Mouse (Mus musculus): ENCODE results near the gene Kctd21. TPM values are rescaled to one million over a fixed set of nuclear protein-coding genes. Genes with fewer than 3 reads are reported as not detected.

The Kctd21 gene
- polyA plus RNA-seq (2015; fragmentation: Nextera tagmentation; extraction: Ambion mirVana) = 3.8 and 4.1 TPM in 2 replicates

DNA sequence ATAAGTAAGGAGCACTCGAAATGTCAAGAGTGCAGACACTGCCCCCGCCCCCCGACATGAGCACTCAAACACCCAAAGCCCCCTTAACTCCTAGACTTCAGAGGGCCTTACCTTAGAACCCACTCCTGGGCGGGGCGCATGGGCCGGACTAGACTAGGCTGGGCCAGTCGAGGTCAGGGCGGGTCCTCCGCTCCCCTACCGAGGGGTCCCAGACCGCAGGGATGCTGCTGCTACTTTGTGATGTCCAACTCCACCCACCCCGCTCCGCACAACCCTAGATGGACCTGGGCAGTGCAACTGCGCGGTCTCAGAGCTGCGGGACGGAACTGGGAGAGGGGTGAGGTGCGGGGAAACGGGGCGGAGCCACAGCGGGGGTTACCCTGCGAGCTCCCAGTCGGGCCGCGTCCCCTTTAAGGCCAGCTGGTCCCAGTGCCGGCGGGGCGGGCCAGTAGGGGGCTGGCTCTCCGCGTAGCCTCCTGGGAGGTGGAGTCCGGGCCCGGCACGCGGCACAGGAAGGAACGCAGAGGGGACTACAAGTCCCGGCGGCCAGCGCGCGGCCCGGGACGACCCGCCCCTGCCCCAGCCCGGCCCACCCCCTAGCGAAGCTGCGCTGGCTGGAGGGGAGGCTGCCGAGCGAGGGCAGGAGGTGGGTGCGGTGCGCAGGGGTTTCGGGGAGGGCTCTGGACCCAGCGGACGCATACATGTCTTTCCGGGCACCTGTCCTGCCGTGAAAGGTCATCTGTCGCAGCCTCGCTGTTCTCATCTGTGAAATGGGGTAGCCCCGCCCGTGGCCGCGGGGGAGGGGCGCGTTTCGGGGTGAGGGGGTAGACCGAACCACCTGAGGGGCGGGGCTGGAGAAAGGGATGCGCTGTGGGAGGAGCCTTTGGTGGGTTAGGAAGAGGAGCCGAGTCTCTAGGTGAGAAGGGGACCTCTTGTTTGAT lies at the start of gene Kctd21, which contains the start of gene Usp35:
TSS of gene Kctd21 (plus strand) at position 602 of the 941 bp plus-strand sequence.
TSS of gene Usp35 (minus strand) at position 295 of the 941 bp plus-strand sequence.
- H3K9ac ChIP-seq (ENCODE audit: low read length) = peak within 1 kb of the TSS; percentile 86
- H3K9me3 ChIP-seq (replicated peaks; ENCODE audit: control insufficient read depth, low read length) = no peaks in the 10 kb centered on the region
- H3K27ac ChIP-seq (ENCODE audit: low read length) = 0 out of 2 replicates have a peak within 1 kb of the TSS, but pooled peaks have one; percentile 4
- peak within 1 kb of the TSS; percentile 89 for H3K4me3 ChIP-seq (ENCODE audit: low read length)
- H3K4me1 ChIP-seq (ENCODE audit: control insufficient read depth, insufficient read depth, low read length) = peaks cover 8% of the 10 kb centered on the region
- under 1% methylated on average over 65 of the region's 68 CpGs for WGBS
- peak within 1 kb of the TSS; percentile 91 for H3K4me2 ChIP-seq (ENCODE audit: low read depth, low read length)
- peak; percentile 99 for ATAC-seq (replicated peaks; ENCODE audit: extremely low read depth, insufficient read depth, low FRiP score)
- H3K36me3 ChIP-seq (ENCODE audit: control insufficient read depth, insufficient read depth) = no peaks in the 10 kb centered on the region
- peaks cover 2% of the 10 kb centered on the region; the same call in 1 of the 2 replicates for H3K27me3 ChIP-seq (ENCODE audit: control insufficient read depth, insufficient read depth, low read length)

- H3K27ac ChIP-seq (ENCODE audit: low read length) = no peak overlapping the region
- H3K27me3 ChIP-seq (ENCODE audit: control insufficient read depth, insufficient read depth, low read length) = no peaks in the 10 kb centered on the region
- H3K4me2 ChIP-seq (ENCODE audit: low read depth, low read length) = no peak overlapping the region
- 45% methylated on average over 2 of the region's 2 CpGs for WGBS
- no peaks in the 10 kb centered on the region for H3K9me3 ChIP-seq (replicated peaks; ENCODE audit: control insufficient read depth, low read length)
- no peak overlapping the region for H3K9ac ChIP-seq (ENCODE audit: low read length)
- H3K36me3 ChIP-seq (ENCODE audit: control insufficient read depth, insufficient read depth) = no peaks in the 10 kb centered on the region; the same call in 1 of the 2 replicates
- ATAC-seq (replicated peaks; ENCODE audit: extremely low read depth, insufficient read depth, low FRiP score) = no peak
- no peaks in the 10 kb centered on the region for H3K4me1 ChIP-seq (ENCODE audit: control insufficient read depth, insufficient read depth, low read length)
- H3K4me3 ChIP-seq (ENCODE audit: low read length) = no peak overlapping the region
These were observed 35.1 kb upstream of the Kctd21 start for GRCm38 (mm10) chr7:97296986-97297385.

DNA sequence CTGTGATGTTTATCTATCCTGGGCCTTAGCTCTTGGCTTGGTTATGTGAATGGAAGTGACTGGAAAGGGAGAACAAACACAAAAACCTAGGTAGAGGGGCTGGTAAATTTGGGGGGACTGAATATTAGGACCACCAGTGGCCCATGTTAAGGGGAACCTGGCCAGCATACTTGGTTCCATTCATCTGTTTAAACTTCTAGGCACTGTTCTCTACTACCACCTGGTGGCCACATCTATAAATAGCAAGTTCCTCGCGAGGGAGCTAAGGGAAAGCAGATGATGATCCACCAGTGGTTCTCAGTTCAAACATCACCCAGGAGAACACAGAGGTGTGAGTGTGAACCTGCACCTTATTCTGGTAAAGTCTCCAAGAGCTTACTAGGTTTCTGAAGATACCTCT lies 34.7 kb upstream of the Kctd21 start:
- 3% methylated on average over 2 of the region's 2 CpGs for WGBS
- Histone ChIP-seq H3K4me1 (ENCODE audit: control insufficient read depth, insufficient read depth, low read length) (no peaks in the 10 kb centered on the region), H3K36me3 (ENCODE audit: control insufficient read depth, insufficient read depth) (peaks cover 3% of the 10 kb centered on the region; the same call in 1 of the 2 replicates), H3K27ac (ENCODE audit: low read length) (no peak overlapping the region), H3K9ac (ENCODE audit: low read length) (no peak overlapping the region), H3K27me3 (ENCODE audit: control insufficient read depth, insufficient read depth, low read length) (no peaks in the 10 kb centered on the region), H3K9me3 (replicated peaks; ENCODE audit: control insufficient read depth, low read length) (no peaks in the 10 kb centered on the region), H3K4me2 (ENCODE audit: low read depth, low read length) (no peak overlapping the region), H3K4me3 (ENCODE audit: low read length) (no peak overlapping the region)
- no peak for ATAC-seq (replicated peaks; ENCODE audit: extremely low read depth, insufficient read depth, low FRiP score)

GRCm38 (mm10) chr7:97298279-97298678 lies 33.8 kb upstream of the Kctd21 start:
- no peaks in the 10 kb centered on the region for H3K9me3 ChIP-seq (replicated peaks; ENCODE audit: control insufficient read depth, low read length)
- H3K4me2 ChIP-seq (ENCODE audit: low read depth, low read length) = no peak overlapping the region
- no peak overlapping the region for H3K27ac ChIP-seq (ENCODE audit: low read length)
- no peak overlapping the region for H3K9ac ChIP-seq (ENCODE audit: low read length)
- ATAC-seq (replicated peaks; ENCODE audit: extremely low read depth, insufficient read depth, low FRiP score) = no peak
- H3K4me3 ChIP-seq (ENCODE audit: low read length) = no peak overlapping the region
- no peaks in the 10 kb centered on the region for H3K4me1 ChIP-seq (ENCODE audit: control insufficient read depth, insufficient read depth, low read length)
- H3K36me3 ChIP-seq (ENCODE audit: control insufficient read depth, insufficient read depth) = peaks cover 3% of the 10 kb centered on the region; the same call in 1 of the 2 replicates
- 94% methylated on average over 2 of the region's 2 CpGs for WGBS
- H3K27me3 ChIP-seq (ENCODE audit: control insufficient read depth, insufficient read depth, low read length) = no peaks in the 10 kb centered on the region

DNA sequence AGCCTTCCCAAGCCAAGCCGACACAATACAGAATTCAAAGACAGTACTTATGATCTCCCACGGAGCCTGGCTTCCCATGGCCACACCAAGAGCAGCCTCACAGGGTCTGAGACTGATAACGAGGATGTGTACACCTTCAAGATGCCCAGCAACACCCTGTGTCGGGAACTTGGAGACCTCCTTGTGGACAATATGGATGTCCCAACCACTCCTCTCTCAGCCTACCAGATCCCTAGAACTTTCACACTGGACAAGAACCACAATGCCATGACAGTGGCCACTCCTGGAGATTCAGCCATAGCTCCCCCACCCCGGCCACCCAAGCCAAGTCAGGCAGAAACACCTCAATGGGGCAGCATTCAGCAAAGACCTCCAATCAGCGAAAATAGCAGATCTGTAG lies 33.2 kb upstream of the Kctd21 start:
- H3K27me3 ChIP-seq (ENCODE audit: control insufficient read depth, insufficient read depth, low read length) = no peaks in the 10 kb centered on the region
- WGBS = 84% methylated on average over 6 of the region's 6 CpGs
- ATAC-seq (replicated peaks; ENCODE audit: extremely low read depth, insufficient read depth, low FRiP score) = no peak

DNA sequence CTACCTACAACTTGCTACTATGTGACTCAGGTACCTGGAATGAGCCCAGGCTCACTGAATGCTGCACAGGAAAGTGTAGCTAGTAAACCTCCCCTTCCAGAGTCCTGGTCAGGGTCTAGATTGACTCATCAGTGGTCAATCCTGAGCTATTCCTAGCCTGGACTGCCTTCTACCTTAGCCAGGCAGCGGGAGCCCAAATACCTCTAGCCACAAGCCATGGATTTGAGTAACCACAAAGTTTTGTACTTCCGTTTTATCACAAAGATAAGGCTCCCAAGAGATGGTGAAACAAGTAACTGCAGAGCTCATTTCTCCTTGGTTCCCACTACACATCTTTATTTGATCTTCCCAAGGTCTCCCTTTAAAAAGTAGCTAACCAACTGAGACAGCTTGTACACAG lies 31.2 kb upstream of the Kctd21 start:
- WGBS = 64% methylated on average over 2 of the region's 2 CpGs
- no peak overlapping the region for H3K9ac ChIP-seq (ENCODE audit: low read length)
- H3K4me2 ChIP-seq (ENCODE audit: low read depth, low read length) = no peak overlapping the region
- H3K27me3 ChIP-seq (ENCODE audit: control insufficient read depth, insufficient read depth, low read length) = no peaks in the 10 kb centered on the region
- H3K27ac ChIP-seq (ENCODE audit: low read length) = no peak overlapping the region
- no peaks in the 10 kb centered on the region for H3K4me1 ChIP-seq (ENCODE audit: control insufficient read depth, insufficient read depth, low read length)
- no peak overlapping the region for H3K4me3 ChIP-seq (ENCODE audit: low read length)
- no peak for ATAC-seq (replicated peaks; ENCODE audit: extremely low read depth, insufficient read depth, low FRiP score)
- H3K9me3 ChIP-seq (replicated peaks; ENCODE audit: control insufficient read depth, low read length) = no peaks in the 10 kb centered on the region
- peaks cover 20% of the 10 kb centered on the region for H3K36me3 ChIP-seq (ENCODE audit: control insufficient read depth, insufficient read depth)

More for the DNA sequence above, 33.2 kb upstream of the Kctd21 start:
- Histone ChIP-seq H3K27ac (ENCODE audit: low read length) (no peak overlapping the region), H3K9ac (ENCODE audit: low read length) (no peak overlapping the region), H3K4me2 (ENCODE audit: low read depth, low read length) (no peak overlapping the region), H3K4me1 (ENCODE audit: control insufficient read depth, insufficient read depth, low read length) (no peaks in the 10 kb centered on the region), H3K4me3 (ENCODE audit: low read length) (no peak overlapping the region), H3K36me3 (ENCODE audit: control insufficient read depth, insufficient read depth) (peaks cover 7% of the 10 kb centered on the region; the same call in 1 of the 2 replicates), H3K9me3 (replicated peaks; ENCODE audit: control insufficient read depth, low read length) (no peaks in the 10 kb centered on the region)

GRCm38 (mm10) chr7:97301321-97301720 lies 30.8 kb upstream of the Kctd21 start:
- no peaks in the 10 kb centered on the region for H3K27me3 ChIP-seq (ENCODE audit: control insufficient read depth, insufficient read depth, low read length)

DNA sequence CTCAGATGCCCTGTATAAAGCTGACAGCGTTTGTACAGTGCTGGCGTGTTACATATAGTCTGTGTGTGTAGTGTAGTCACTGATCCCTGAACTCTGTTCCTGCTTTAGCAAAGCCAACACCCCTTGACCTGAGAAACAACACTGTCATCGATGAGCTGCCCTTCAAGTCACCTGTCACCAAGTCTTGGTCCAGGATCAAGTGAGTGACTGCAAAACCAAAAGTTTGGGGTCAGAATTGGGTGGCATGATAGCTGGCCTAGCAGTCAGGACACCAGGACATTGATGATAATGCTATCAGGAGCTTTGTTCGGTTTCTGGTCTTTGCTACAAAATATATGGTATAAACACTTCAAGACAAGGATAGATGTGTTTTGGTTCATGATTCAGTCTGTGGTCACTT lies 29.9 kb upstream of the Kctd21 start:
- H3K9ac ChIP-seq (ENCODE audit: low read length) = no peak overlapping the region
- H3K27ac ChIP-seq (ENCODE audit: low read length) = no peak overlapping the region
- no peaks in the 10 kb centered on the region for H3K27me3 ChIP-seq (ENCODE audit: control insufficient read depth, insufficient read depth, low read length)
- H3K4me2 ChIP-seq (ENCODE audit: low read depth, low read length) = no peak overlapping the region
- H3K36me3 ChIP-seq (ENCODE audit: control insufficient read depth, insufficient read depth) = peaks cover 29% of the 10 kb centered on the region
- no peaks in the 10 kb centered on the region for H3K9me3 ChIP-seq (replicated peaks; ENCODE audit: control insufficient read depth, low read length)
- H3K4me3 ChIP-seq (ENCODE audit: low read length) = no peak overlapping the region
- no peak for ATAC-seq (replicated peaks; ENCODE audit: extremely low read depth, insufficient read depth, low FRiP score)
- WGBS = 88% methylated on average over 4 of the region's 4 CpGs
- no peaks in the 10 kb centered on the region for H3K4me1 ChIP-seq (ENCODE audit: control insufficient read depth, insufficient read depth, low read length)

More at GRCm38 (mm10) chr7:97301321-97301720, 30.8 kb upstream of the Kctd21 start:
- Histone ChIP-seq H3K4me1 (ENCODE audit: control insufficient read depth, insufficient read depth, low read length) (no peaks in the 10 kb centered on the region), H3K9ac (ENCODE audit: low read length) (no peak overlapping the region), H3K4me3 (ENCODE audit: low read length) (no peak overlapping the region), H3K27ac (ENCODE audit: low read length) (no peak overlapping the region), H3K9me3 (replicated peaks; ENCODE audit: control insufficient read depth, low read length) (no peaks in the 10 kb centered on the region), H3K4me2 (ENCODE audit: low read depth, low read length) (no peak overlapping the region), H3K36me3 (ENCODE audit: control insufficient read depth, insufficient read depth) (peaks cover 20% of the 10 kb centered on the region)
- ATAC-seq (replicated peaks; ENCODE audit: extremely low read depth, insufficient read depth, low FRiP score) = no peak
- 82% methylated on average over 8 of the region's 8 CpGs for WGBS

DNA sequence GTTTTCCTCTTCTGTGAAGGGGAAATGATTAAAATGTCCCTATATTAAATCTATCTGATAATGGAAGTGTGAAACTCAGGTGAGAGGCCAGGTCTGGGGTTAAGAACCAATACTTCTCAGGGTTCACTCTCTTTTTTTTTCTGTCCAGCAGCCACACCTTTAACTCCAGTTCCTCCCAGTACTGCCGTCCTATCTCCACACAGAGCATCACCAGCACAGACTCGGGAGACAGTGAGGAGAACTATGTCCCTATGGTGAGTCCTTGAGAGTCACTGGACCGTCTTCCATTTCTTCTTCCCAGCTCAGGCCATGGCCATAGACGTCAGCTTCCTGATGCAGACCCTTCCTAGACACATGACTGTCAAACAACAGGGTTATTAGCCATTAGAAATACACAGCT lies 29.3 kb upstream of the Kctd21 start:
- Histone ChIP-seq H3K36me3 (ENCODE audit: control insufficient read depth, insufficient read depth) (peaks cover 29% of the 10 kb centered on the region), H3K27me3 (ENCODE audit: control insufficient read depth, insufficient read depth, low read length) (no peaks in the 10 kb centered on the region), H3K4me2 (ENCODE audit: low read depth, low read length) (no peak overlapping the region), H3K9me3 (replicated peaks; ENCODE audit: control insufficient read depth, low read length) (no peaks in the 10 kb centered on the region), H3K4me1 (ENCODE audit: control insufficient read depth, insufficient read depth, low read length) (no peaks in the 10 kb centered on the region), H3K4me3 (ENCODE audit: low read length) (no peak overlapping the region), H3K9ac (ENCODE audit: low read length) (no peak overlapping the region), H3K27ac (ENCODE audit: low read length) (no peak overlapping the region)
- 78% methylated on average over 4 of the region's 4 CpGs for WGBS
- no peak for ATAC-seq (replicated peaks; ENCODE audit: extremely low read depth, insufficient read depth, low FRiP score)
